Mouse (Mus musculus) left cerebral cortex, adult 2 months (tissue): ENCODE results near the gene Efna2. TPM values are rescaled to one million over a fixed set of nuclear protein-coding genes. Genes with fewer than 3 reads are reported as not detected.

Experiments used
- DNase-seq, 2 experiments: peaks; one replicate each; pipeline ENCODE4 v3.0.0; 2021 to 2022; ENCODE audit warnings: low spot score in 2 of 2, mixed read lengths in 1 of 2; ENCODE audit errors: extremely low spot score in 1 of 2
- H3K27ac ChIP-seq: fragments of 200-600 bp; 2 replicates; pipeline ENCODE4 v1.8.1; 2022
- H3K4me3 ChIP-seq: fragments of 200-600 bp; 2 replicates; pipeline ENCODE4 v1.8.1; 2022
- CTCF ChIP-seq: fragments of 200-600 bp; IDR thresholded peaks from 2 replicates; pipeline ENCODE4 v1.8.1; 2022; ENCODE audit warnings: antibody characterized with exemption, mild to moderate bottlenecking, moderate library complexity
- intact Hi-C: fragments of 180-260 bp; cut with DNase I; formaldehyde crosslinking; loops from one replicate; pipeline ENCODE4 v1.15.1; 2025
- total RNA-seq, 2 experiments: library from RNA; stranded (reverse); gene quantifications; 2 replicates each; pipeline ENCODE4 v1.2.3; 2021

The Efna2 gene
- total RNA-seq, 2 experiments from 2014 or later: 6.8 to 7.2 TPM

GRCm38 (mm10) chr10:80144159-80144558 is 35.1 kb upstream of the Efna2 start:
- Histone ChIP-seq H3K4me3 (peak overlapping the region; percentile 68; the same call in 1 of the 2 replicates), H3K27ac (no peak overlapping the region)
- intact Hi-C loops: no loop called here
- TF ChIP-seq CTCF: no peak
- DNase-seq: no peak

GRCm38 (mm10) chr10:80144864-80145838 is 34.1 kb upstream of the Efna2 start:
- TF ChIP-seq CTCF: peak; percentile 84
- DNase-seq: peak in 1 of 2 experiments; percentile 74
- peak overlapping the region; percentile 14; the same call in 1 of the 2 replicates for H3K4me3 ChIP-seq
- intact Hi-C loops: no loop called here
- H3K27ac ChIP-seq: peak overlapping the region; percentile 76

- no peak for TF ChIP-seq CTCF
- DNase-seq: peak in 1 of 2 experiments; percentile 36
- H3K27ac ChIP-seq: peak overlapping the region; percentile 76
- intact Hi-C loops: no loop called here
- no peak overlapping the region for H3K4me3 ChIP-seq
These were observed 33.4 kb upstream of the Efna2 start for GRCm38 (mm10) chr10:80145896-80146295.

- no peak for TF ChIP-seq CTCF
- peak overlapping the region; percentile 76; the same call in 1 of the 2 replicates for H3K27ac ChIP-seq
- no peak for DNase-seq
- H3K4me3 ChIP-seq: no peak overlapping the region
- intact Hi-C loops: no loop called here
These were observed 32.7 kb upstream of the Efna2 start for GRCm38 (mm10) chr10:80146568-80147011.

GRCm38 (mm10) chr10:80147146-80147718 is 32.0 kb upstream of the Efna2 start:
- intact Hi-C loops: no loop called here

GRCm38 (mm10) chr10:80147719-80148601 is 31.3 kb upstream of the Efna2 start, which contains the start of gene Midn:
Gene Midn, plus strand, starts transcription at chr10:80148272.
- Histone ChIP-seq H3K27ac (peak within 1 kb of the TSS; percentile 100), H3K4me3 (peak within 1 kb of the TSS; percentile 95)
- intact Hi-C loops: no loop called here
- DNase-seq: peak; percentile 75 to 77
- TF ChIP-seq CTCF: peak; percentile 57

More at GRCm38 (mm10) chr10:80147146-80147718, 32.0 kb upstream of the Efna2 start:
- no peak for TF ChIP-seq CTCF
- DNase-seq: peak in 1 of 2 experiments; percentile 24
- H3K27ac ChIP-seq: peak overlapping the region; percentile 100
- peak overlapping the region; percentile 95 for H3K4me3 ChIP-seq

GRCm38 (mm10) chr10:80148610-80149290 is 30.5 kb upstream of the Efna2 start:
- Histone ChIP-seq H3K27ac (peak overlapping the region; percentile 100), H3K4me3 (peak overlapping the region; percentile 95)
- peak; percentile 95 to 96 for DNase-seq
- intact Hi-C loops: loop anchor here (1.0 kb wide), 1 partner anchor 17 kb away; the partner anchor contains the start of gene Cirbp
- peak; percentile 73 for TF ChIP-seq CTCF

- peak; percentile 95 to 98 for DNase-seq
- intact Hi-C loops: loop anchor here (1.0 kb wide), 1 partner anchor 16 kb away; the partner anchor contains the start of gene Cirbp
These were observed 29.7 kb upstream of the Efna2 start for GRCm38 (mm10) chr10:80149291-80150225.

More at GRCm38 (mm10) chr10:80149291-80150225, 29.7 kb upstream of the Efna2 start:
- no peak for TF ChIP-seq CTCF
- peak overlapping the region; percentile 95 for H3K4me3 ChIP-seq
- H3K27ac ChIP-seq: peak overlapping the region; percentile 100
